Mouse (Mus musculus) heart, embryonic 13.5 days (tissue): ENCODE measurements at regions not wholly inside any gene's neighbourhood (a gene's known extent, or its start where the extent isn't known, plus 50 kb on each side); places are given as distances from the start of the nearest gene placed in this dataset.

ENCODE experiments used
- ATAC-seq: fragments of 200-750 bp; cut with Nextera tagmentation; 2 replicates; pipeline ENCODE4 v1.8.0; 2017; ENCODE audit warnings: moderate TSS enrichment; ENCODE audit not compliant: insufficient number of reproducible peaks, low FRiP score, low TSS enrichment; ENCODE audit errors: extremely low read depth
- H3K27ac ChIP-seq: fragments of 300-500 bp; sonication (generic); replicated peaks from 2 replicates; pipeline ENCODE4 v1.5.1; 2015; ENCODE audit warnings: moderate library complexity, mild to moderate bottlenecking, inconsistent platforms
- H3K27me3 ChIP-seq: fragments of 300-500 bp; sonication (generic); replicated peaks from 2 replicates; pipeline ENCODE4 v1.6.1; 2015; ENCODE audit warnings: mild to moderate bottlenecking, inconsistent platforms
- H3K36me3 ChIP-seq: fragments of 300-500 bp; sonication (generic); 2 replicates; pipeline ENCODE4 v1.6.1; 2015; ENCODE audit warnings: mild to moderate bottlenecking, inconsistent platforms
- H3K4me1 ChIP-seq: fragments of 300-500 bp; sonication (generic); 2 replicates; pipeline ENCODE4 v1.6.1; 2015; ENCODE audit warnings: inconsistent platforms
- H3K4me2 ChIP-seq: fragments of 300-500 bp; sonication (generic); 2 replicates; pipeline ENCODE4 v1.6.1; 2015; ENCODE audit warnings: inconsistent platforms, mild to moderate bottlenecking, moderate library complexity
- H3K4me3 ChIP-seq: fragments of 300-500 bp; sonication (generic); 2 replicates; pipeline ENCODE4 v1.5.1; 2015; ENCODE audit warnings: moderate library complexity, mild to moderate bottlenecking, inconsistent platforms
- H3K9ac ChIP-seq: fragments of 300-500 bp; sonication (generic); 2 replicates; pipeline ENCODE4 v1.6.1; 2015; ENCODE audit warnings: inconsistent platforms, mild to moderate bottlenecking, moderate library complexity
- H3K9me3 ChIP-seq: fragments of 300-500 bp; sonication (generic); 2 replicates; pipeline ENCODE4 v1.6.1; 2016; ENCODE audit warnings: inconsistent platforms
- WGBS: fragments of 180-500 bp; shearing (Covaris S2); methylation state at CpG from one replicate; pipeline ENCODE4 v1.1.7; 2015; ENCODE audit warnings: mixed read lengths; 5-methylcytosine and 5-hydroxymethylcytosine counted together

- Histone ChIP-seq H3K4me1 (peaks cover 33% of the 10 kb centered on the region), H3K27ac (no peak overlapping the region), H3K9ac (no peak overlapping the region), H3K27me3 (no peaks in the 10 kb centered on the region), H3K4me3 (no peak overlapping the region), H3K4me2 (no peak overlapping the region), H3K9me3 (no peaks in the 10 kb centered on the region), H3K36me3 (no peaks in the 10 kb centered on the region)
- ATAC-seq, result no peak
- WGBS, result 20% methylated on average over 7 of the region's 7 CpGs
These were observed 195.0 kb downstream of the Fgf9 start for GRCm38 (mm10) chr14:58265373-58265772.

GRCm38 (mm10) chr14:58264401-58264800, 194.1 kb downstream of the Fgf9 start:
- 77% methylated on average over 7 of the region's 7 CpGs for WGBS
- H3K9ac ChIP-seq, result no peak overlapping the region
- H3K4me3 ChIP-seq, result no peak overlapping the region
- no peaks in the 10 kb centered on the region for H3K36me3 ChIP-seq
- H3K27me3 ChIP-seq, result no peaks in the 10 kb centered on the region
- no peak for ATAC-seq
- H3K4me1 ChIP-seq, result peaks cover 33% of the 10 kb centered on the region
- no peak overlapping the region for H3K27ac ChIP-seq
- no peaks in the 10 kb centered on the region for H3K9me3 ChIP-seq
- H3K4me2 ChIP-seq, result no peak overlapping the region

- WGBS, result 18% methylated on average over 3 of the region's 3 CpGs
- Histone ChIP-seq H3K9ac (no peak overlapping the region; the same call in 1 of the 2 replicates), H3K4me1 (peaks cover 16% of the 10 kb centered on the region), H3K4me2 (peak overlapping the region; percentile 24; the same call in 1 of the 2 replicates), H3K36me3 (no peaks in the 10 kb centered on the region), H3K9me3 (no peaks in the 10 kb centered on the region), H3K27me3 (no peaks in the 10 kb centered on the region), H3K27ac (peak overlapping the region; percentile 86), H3K4me3 (no peak overlapping the region)
- ATAC-seq, result peak; percentile 73; the same call in 1 of the 2 replicates
These were observed 183.1 kb downstream of the Fgf9 start for GRCm38 (mm10) chr14:58253369-58253968.

- H3K4me3 ChIP-seq, result no peak overlapping the region
- no peak for ATAC-seq
- no peak overlapping the region for H3K9ac ChIP-seq
- no peak overlapping the region for H3K4me2 ChIP-seq
- peaks cover 18% of the 10 kb centered on the region for H3K4me1 ChIP-seq
- H3K36me3 ChIP-seq, result no peaks in the 10 kb centered on the region
- no peaks in the 10 kb centered on the region for H3K27me3 ChIP-seq
- 0 out of 2 replicates have a peak, but pooled peaks cover 6% of the 10 kb centered on the region for H3K9me3 ChIP-seq
- H3K27ac ChIP-seq, result no peak overlapping the region
- 76% methylated on average over 1 of the region's 1 CpGs for WGBS
These were observed 155.5 kb downstream of the Fgf9 start for GRCm38 (mm10) chr14:58225869-58226268.

GRCm38 (mm10) chr14:58224419-58224818, 154.1 kb downstream of the Fgf9 start:
- Histone ChIP-seq H3K9me3 (0 out of 2 replicates have a peak, but pooled peaks cover 10% of the 10 kb centered on the region), H3K4me2 (no peak overlapping the region), H3K4me1 (peaks cover 18% of the 10 kb centered on the region), H3K9ac (no peak overlapping the region), H3K4me3 (no peak overlapping the region), H3K36me3 (no peaks in the 10 kb centered on the region), H3K27ac (no peak overlapping the region), H3K27me3 (no peaks in the 10 kb centered on the region)
- 75% methylated on average over 3 of the region's 3 CpGs for WGBS
- no peak for ATAC-seq

GRCm38 (mm10) chr14:58208401-58208800, 138.1 kb downstream of the Fgf9 start:
- H3K4me1 ChIP-seq, result no peaks in the 10 kb centered on the region
- ATAC-seq, result no peak

GRCm38 (mm10) chr14:58202607-58203295, 132.4 kb downstream of the Fgf9 start:
- Histone ChIP-seq H3K9me3 (no peaks in the 10 kb centered on the region), H3K4me1 (no peaks in the 10 kb centered on the region), H3K4me3 (no peak overlapping the region), H3K27me3 (no peaks in the 10 kb centered on the region), H3K4me2 (no peak overlapping the region), H3K36me3 (no peaks in the 10 kb centered on the region), H3K9ac (no peak overlapping the region), H3K27ac (no peak overlapping the region)
- no peak for ATAC-seq
- 63% methylated on average over 6 of the region's 6 CpGs for WGBS

More at GRCm38 (mm10) chr14:58208401-58208800, 138.1 kb downstream of the Fgf9 start:
- Histone ChIP-seq H3K27me3 (no peaks in the 10 kb centered on the region), H3K4me2 (no peak overlapping the region), H3K36me3 (no peaks in the 10 kb centered on the region), H3K9ac (no peak overlapping the region), H3K27ac (no peak overlapping the region), H3K4me3 (no peak overlapping the region), H3K9me3 (no peaks in the 10 kb centered on the region)
- WGBS, result 74% methylated on average over 1 of the region's 1 CpGs

- H3K9ac ChIP-seq, result no peak overlapping the region
- H3K4me1 ChIP-seq, result no peaks in the 10 kb centered on the region
- no peak overlapping the region for H3K27ac ChIP-seq
- no peak for ATAC-seq
- H3K36me3 ChIP-seq, result no peaks in the 10 kb centered on the region
- H3K4me2 ChIP-seq, result no peak overlapping the region
- no peaks in the 10 kb centered on the region for H3K9me3 ChIP-seq
- WGBS, result 75% methylated on average over 15 of the region's 15 CpGs
- H3K4me3 ChIP-seq, result no peak overlapping the region
- no peaks in the 10 kb centered on the region for H3K27me3 ChIP-seq
These were observed 119.6 kb downstream of the Fgf9 start for GRCm38 (mm10) chr14:58189948-58190347.

- no peak overlapping the region for H3K4me3 ChIP-seq
- H3K36me3 ChIP-seq, result no peaks in the 10 kb centered on the region
- H3K9ac ChIP-seq, result no peak overlapping the region
- H3K27me3 ChIP-seq, result no peaks in the 10 kb centered on the region
- no peak for ATAC-seq
- H3K4me2 ChIP-seq, result no peak overlapping the region
- H3K27ac ChIP-seq, result no peak overlapping the region
- WGBS, result 50% methylated on average over 5 of the region's 5 CpGs
- H3K9me3 ChIP-seq, result peaks cover 10% of the 10 kb centered on the region; the same call in 1 of the 2 replicates
- H3K4me1 ChIP-seq, result no peaks in the 10 kb centered on the region
These were observed 112.5 kb downstream of the Fgf9 start for GRCm38 (mm10) chr14:58182869-58183268.

GRCm38 (mm10) chr14:58180724-58181123, 110.4 kb downstream of the Fgf9 start:
- H3K27me3 ChIP-seq, result no peaks in the 10 kb centered on the region
- peaks cover 9% of the 10 kb centered on the region; the same call in 1 of the 2 replicates for H3K4me1 ChIP-seq
- H3K4me3 ChIP-seq, result no peak overlapping the region
- no peak overlapping the region for H3K9ac ChIP-seq
- no peak for ATAC-seq
- peaks cover 10% of the 10 kb centered on the region; the same call in 1 of the 2 replicates for H3K9me3 ChIP-seq
- no peak overlapping the region for H3K4me2 ChIP-seq
- H3K27ac ChIP-seq, result no peak overlapping the region
- H3K36me3 ChIP-seq, result no peaks in the 10 kb centered on the region

GRCm38 (mm10) chr14:58175651-58176363, 105.5 kb downstream of the Fgf9 start:
- no peak for ATAC-seq
- H3K4me3 ChIP-seq, result no peak overlapping the region
- 64% methylated on average over 5 of the region's 5 CpGs for WGBS
- peaks cover 10% of the 10 kb centered on the region; the same call in 1 of the 2 replicates for H3K4me1 ChIP-seq
- H3K9ac ChIP-seq, result no peak overlapping the region
- no peak overlapping the region for H3K27ac ChIP-seq
- H3K27me3 ChIP-seq, result no peaks in the 10 kb centered on the region
- H3K9me3 ChIP-seq, result peaks cover 10% of the 10 kb centered on the region; the same call in 1 of the 2 replicates
- H3K4me2 ChIP-seq, result no peak overlapping the region
- no peaks in the 10 kb centered on the region for H3K36me3 ChIP-seq
